Mouse (Mus musculus) neural tube, embryonic 14.5 days (tissue): ENCODE measurements at regions not wholly inside any gene's neighbourhood (a gene's known extent, or its start where the extent isn't known, plus 50 kb on each side); places are given as distances from the start of the nearest gene placed in this dataset.

Source experiments
- ATAC-seq: fragments of 200-750 bp; cut with Nextera tagmentation; 2 replicates; pipeline ENCODE4 v1.8.0; 2017; ENCODE audit warnings: low read depth, mild to moderate bottlenecking, moderate TSS enrichment, moderate library complexity
- H3K27ac ChIP-seq: fragments of 300-500 bp; sonication (generic); 2 replicates; pipeline ENCODE4 v1.5.1; 2014; ENCODE audit warnings: low read depth, mild to moderate bottlenecking, control low read depth, low read length, moderate library complexity, mixed read lengths
- H3K27me3 ChIP-seq: fragments of 300-500 bp; sonication (generic); 2 replicates; pipeline ENCODE4 v1.6.1; 2014; ENCODE audit warnings: low read length; ENCODE audit not compliant: control insufficient read depth, insufficient read depth
- H3K36me3 ChIP-seq: fragments of 300-500 bp; sonication (generic); 2 replicates; pipeline ENCODE4 v1.6.1; 2014; ENCODE audit warnings: low read length, mixed read lengths; ENCODE audit not compliant: control insufficient read depth, insufficient read depth
- H3K4me1 ChIP-seq: fragments of 300-500 bp; sonication (generic); 2 replicates; pipeline ENCODE4 v1.6.1; 2014; ENCODE audit warnings: low read length; ENCODE audit not compliant: control insufficient read depth, insufficient read depth
- H3K4me2 ChIP-seq: fragments of 300-500 bp; sonication (generic); 2 replicates; pipeline ENCODE4 v1.6.1; 2014; ENCODE audit warnings: mild to moderate bottlenecking, low read depth, low read length, control low read depth
- H3K4me3 ChIP-seq: fragments of 300-500 bp; sonication (generic); 2 replicates; pipeline ENCODE4 v1.5.1; 2014; ENCODE audit warnings: low read depth, low read length, control low read depth, mixed read lengths
- H3K9ac ChIP-seq: fragments of 300-500 bp; sonication (generic); replicated peaks from 2 replicates; pipeline ENCODE4 v1.6.1; 2014; ENCODE audit warnings: low read depth, mild to moderate bottlenecking, control low read depth, low read length, mixed read lengths
- H3K9me3 ChIP-seq: fragments of 300-500 bp; sonication (generic); 2 replicates; pipeline ENCODE4 v1.6.1; 2016; ENCODE audit warnings: low read length; ENCODE audit not compliant: control insufficient read depth
- WGBS: fragments of 180-500 bp; shearing (Covaris S2); extraction: QIAGEN DNeasy Blood & Tissue Kit; methylation state at CpG from one replicate; pipeline ENCODE4 v1.1.7; 2014; 5-methylcytosine and 5-hydroxymethylcytosine counted together

- H3K4me1 ChIP-seq: no peaks in the 10 kb centered on the region
- H3K27me3 ChIP-seq: no peaks in the 10 kb centered on the region
- no peak overlapping the region for H3K4me3 ChIP-seq
- H3K9ac ChIP-seq: no peak overlapping the region
- H3K27ac ChIP-seq: no peak overlapping the region
- H3K9me3 ChIP-seq: no peaks in the 10 kb centered on the region
- no peaks in the 10 kb centered on the region for H3K36me3 ChIP-seq
- 47% methylated on average over 1 of the region's 1 CpGs for WGBS
- no peak overlapping the region for H3K4me2 ChIP-seq
- ATAC-seq: peak; percentile 71; the same call in 1 of the 2 replicates
Observed at GRCm38 (mm10) chr4:30583417-30583816, 1380.5 kb upstream of the Map3k7 start.

- Histone ChIP-seq H3K27me3 (no peaks in the 10 kb centered on the region), H3K36me3 (no peaks in the 10 kb centered on the region), H3K9ac (no peak overlapping the region), H3K27ac (no peak overlapping the region), H3K4me2 (no peak overlapping the region), H3K4me1 (no peaks in the 10 kb centered on the region), H3K4me3 (no peak overlapping the region), H3K9me3 (no peaks in the 10 kb centered on the region)
- no peak for ATAC-seq
- 24% methylated on average over 3 of the region's 3 CpGs for WGBS
Observed at GRCm38 (mm10) chr4:30608858-30609257, 1355.0 kb upstream of the Map3k7 start.

GRCm38 (mm10) chr4:30609795-30610194 is 1354.1 kb upstream of the Map3k7 start:
- Histone ChIP-seq H3K9me3 (no peaks in the 10 kb centered on the region), H3K27me3 (no peaks in the 10 kb centered on the region), H3K4me2 (no peak overlapping the region), H3K36me3 (no peaks in the 10 kb centered on the region), H3K4me3 (no peak overlapping the region), H3K4me1 (no peaks in the 10 kb centered on the region), H3K9ac (no peak overlapping the region), H3K27ac (no peak overlapping the region)
- no peak for ATAC-seq

DNA sequence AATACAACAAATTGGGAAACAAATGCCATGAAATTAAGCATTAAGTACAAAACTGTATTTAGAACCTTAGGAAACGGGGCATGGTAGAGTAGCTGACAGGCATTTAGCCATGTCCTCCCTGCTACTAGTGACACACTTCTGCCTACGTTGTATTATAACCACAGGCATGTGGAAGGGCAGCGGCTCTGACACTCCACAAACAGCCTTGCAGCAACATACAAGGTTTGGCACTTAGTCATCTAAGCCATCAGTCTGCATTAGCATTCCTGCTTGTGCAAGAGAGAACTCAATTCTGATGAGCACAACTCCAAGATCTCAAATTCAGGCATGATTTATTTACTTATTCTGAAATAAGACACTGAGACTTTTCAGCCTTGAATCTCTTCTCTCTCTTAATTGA is 1353.4 kb upstream of the Map3k7 start:
- Histone ChIP-seq H3K27me3 (no peaks in the 10 kb centered on the region), H3K9ac (no peak overlapping the region), H3K4me2 (no peak overlapping the region), H3K9me3 (no peaks in the 10 kb centered on the region), H3K4me3 (no peak overlapping the region), H3K36me3 (no peaks in the 10 kb centered on the region), H3K4me1 (no peaks in the 10 kb centered on the region), H3K27ac (no peak overlapping the region)
- WGBS: 86% methylated on average over 3 of the region's 3 CpGs
- ATAC-seq: no peak
